Mouse (Mus musculus) testis, adult 2 months (tissue): ENCODE measurements around the gene Iqcj. TPM values are rescaled to one million over a fixed set of nuclear protein-coding genes. Genes with fewer than 3 reads are reported as not detected.

Experiments
- H3K27ac ChIP-seq: fragments of 200-500 bp; 2 replicates; pipeline ENCODE4 v1.5.1; 2012; ENCODE audit warnings: low read depth, low read length; ENCODE audit not compliant: control insufficient read depth, insufficient read depth
- H3K27me3 ChIP-seq: fragments of 200-500 bp; 2 replicates; pipeline ENCODE4 v1.6.1; 2012; ENCODE audit warnings: mild to moderate bottlenecking, low read length, moderate library complexity; ENCODE audit not compliant: control insufficient read depth, insufficient read depth
- H3K36me3 ChIP-seq: fragments of 200-500 bp; 2 replicates; pipeline ENCODE4 v1.6.1; 2012; ENCODE audit warnings: mild to moderate bottlenecking, low read length; ENCODE audit not compliant: control insufficient read depth, insufficient read depth
- H3K4me1 ChIP-seq: fragments of 200-500 bp; 2 replicates; pipeline ENCODE4 v1.6.1; 2012; ENCODE audit warnings: low read length; ENCODE audit not compliant: control insufficient read depth, insufficient read depth
- H3K4me3 ChIP-seq: fragments of 200-500 bp; 2 replicates; pipeline ENCODE4 v1.5.1; 2012; ENCODE audit warnings: low read depth, mild to moderate bottlenecking, low read length, moderate library complexity, mixed read lengths; ENCODE audit not compliant: control insufficient read depth
- CTCF ChIP-seq: fragments of 200-500 bp; IDR thresholded peaks from 2 replicates; pipeline ENCODE4 v1.5.1; 2012; ENCODE audit warnings: low read depth, mild to moderate bottlenecking, inconsistent platforms, low read length, moderate library complexity; ENCODE audit not compliant: control insufficient read depth, insufficient read depth, insufficient replicate concordance
- POLR2A ChIP-seq: fragments of 200-500 bp; IDR thresholded peaks from 2 replicates; pipeline ENCODE4 v1.6.1; 2012; ENCODE audit warnings: low read depth, mild to moderate bottlenecking, inconsistent platforms, low read length, moderate library complexity; ENCODE audit not compliant: control insufficient read depth
- polyA plus RNA-seq: library from polyadenylated mRNA; depleted of rRNA; stranded (reverse); fragments of >200 nt; gene quantifications from 2 replicates; pipeline ENCODE4 v1.2.3, GENCODE M21; 2012; rRNA removed

The Iqcj gene
- 0.26 and 0.45 TPM in 2 replicates for polyA plus RNA-seq

DNA sequence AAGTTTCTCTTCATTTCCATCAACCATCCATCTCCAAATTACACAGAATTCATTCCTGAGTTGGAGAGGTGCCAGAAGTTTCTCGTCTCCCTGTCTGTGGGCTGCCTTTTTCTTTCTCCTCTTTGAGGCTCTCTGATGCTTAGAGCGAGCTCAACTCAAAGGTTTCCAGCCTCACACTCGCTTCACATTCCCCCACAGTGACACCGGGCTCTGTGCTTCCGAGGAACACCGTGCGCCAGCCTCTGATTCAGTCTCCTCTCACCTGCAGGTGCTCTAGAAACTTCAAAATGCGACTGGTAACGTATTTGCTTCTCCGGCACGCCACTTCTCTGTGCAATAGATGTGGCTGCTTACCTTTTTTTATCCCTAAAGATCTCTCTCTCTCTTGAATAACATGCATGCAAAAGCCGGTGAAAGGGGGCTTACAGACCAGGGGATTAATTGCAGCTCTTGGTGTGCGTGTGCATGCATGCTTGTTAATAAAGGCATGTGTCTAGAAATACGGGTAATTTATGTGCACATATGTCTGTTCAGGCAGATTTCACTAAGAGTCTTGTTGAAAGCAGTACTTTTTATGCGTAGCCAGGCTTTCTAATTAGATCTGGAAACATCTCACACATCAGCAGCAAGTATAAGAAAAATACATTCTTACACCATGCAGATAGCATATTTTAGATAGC, at the start of gene Iqcj, which contains the start of gene Iqschfp:
Gene Iqcj, plus strand, starts transcription at position 195 of the 680 bp plus-strand sequence.
Gene Iqschfp, plus strand, starts transcription at position 207 of the 680 bp plus-strand sequence.
- no peak for TF ChIP-seq POLR2A
- TF ChIP-seq CTCF, result no peak
- H3K4me3 ChIP-seq, result no peak within 1 kb of the TSS
- H3K27ac ChIP-seq, result no peak within 1 kb of the TSS

DNA sequence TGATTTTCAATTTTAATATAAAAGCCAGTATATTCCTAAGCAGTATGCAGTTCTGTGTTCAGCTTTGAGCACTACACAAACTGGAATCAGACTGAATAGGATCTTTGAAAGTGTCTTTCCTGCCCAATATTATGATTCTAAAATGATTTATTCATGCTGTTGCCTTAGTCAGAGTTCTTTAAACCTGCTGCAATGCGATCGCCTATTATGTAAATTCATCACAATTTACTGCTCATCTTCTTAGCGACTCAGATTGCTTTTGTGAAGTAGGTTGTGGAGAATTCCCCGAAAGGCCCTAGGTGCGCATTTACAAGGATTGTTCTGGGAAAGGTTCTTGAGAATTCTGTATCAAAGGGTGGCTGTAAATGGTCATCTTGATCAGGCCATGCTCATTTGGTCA, 39.6 kb upstream of the Iqcj start:
- Histone ChIP-seq H3K27ac (no peak overlapping the region), H3K4me1 (no peaks in the 10 kb centered on the region), H3K36me3 (no peaks in the 10 kb centered on the region), H3K27me3 (no peaks in the 10 kb centered on the region), H3K4me3 (no peak overlapping the region)
- no peak for TF ChIP-seq POLR2A
- TF ChIP-seq CTCF, result no peak

More for the DNA sequence above, at the start of gene Iqcj, which contains the start of gene Iqschfp:
- H3K27me3 ChIP-seq, result no peaks in the 10 kb centered on the region
- no peaks in the 10 kb centered on the region for H3K4me1 ChIP-seq
- H3K36me3 ChIP-seq, result no peaks in the 10 kb centered on the region

DNA sequence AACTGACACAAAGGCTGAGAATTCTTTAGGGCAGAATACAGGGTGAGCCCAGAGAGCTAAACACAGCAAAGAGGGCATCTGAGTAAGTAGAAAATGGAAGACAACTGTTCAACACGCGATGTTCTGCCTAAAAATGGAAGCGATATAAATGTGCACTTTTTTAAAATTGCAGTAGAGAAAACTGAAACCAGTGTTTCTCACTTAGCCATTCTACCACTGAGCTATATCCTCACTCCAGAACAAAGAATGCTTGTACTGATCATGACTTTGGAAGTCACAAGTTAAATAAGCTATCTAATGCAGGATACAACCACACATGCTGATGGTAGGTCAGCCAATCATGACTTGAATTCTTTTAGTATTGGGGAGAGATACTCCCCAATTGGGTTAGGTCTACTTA, 30.5 kb upstream of the Iqcj start:
- H3K27ac ChIP-seq, result no peak overlapping the region
- no peaks in the 10 kb centered on the region for H3K27me3 ChIP-seq
- H3K4me3 ChIP-seq, result no peak overlapping the region
- no peaks in the 10 kb centered on the region for H3K4me1 ChIP-seq
- TF ChIP-seq POLR2A (no peak), CTCF (no peak)
- no peaks in the 10 kb centered on the region for H3K36me3 ChIP-seq

DNA sequence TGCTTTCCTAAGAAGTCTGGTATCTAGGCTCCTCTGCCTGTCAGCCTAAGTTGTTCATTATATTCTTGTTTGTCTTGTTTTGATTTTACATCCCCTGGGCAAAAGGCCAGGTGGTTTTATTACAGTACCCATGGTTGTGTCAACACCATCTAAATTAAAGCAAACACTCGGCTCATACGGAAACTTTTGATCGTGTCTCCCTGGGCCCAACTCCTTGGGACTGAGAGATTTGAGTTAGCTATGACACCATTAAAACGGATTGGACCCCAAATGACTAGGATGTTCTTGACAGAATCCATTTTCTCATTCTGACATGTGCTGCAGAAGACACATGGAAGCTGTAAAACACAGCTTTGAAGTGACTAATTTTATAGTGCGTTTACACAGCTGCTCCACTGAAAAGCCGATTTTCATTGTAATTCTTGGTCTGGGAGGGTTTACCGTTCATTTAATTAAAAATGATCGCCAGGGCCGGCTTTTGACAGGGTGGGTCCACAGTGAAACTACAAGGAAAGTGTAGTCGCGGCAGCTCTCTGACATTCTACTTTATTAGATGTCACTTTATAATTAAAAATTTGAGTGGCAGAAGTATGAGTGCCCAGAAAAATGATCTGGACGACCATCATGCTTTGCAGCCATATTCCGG, 24.5 kb upstream of the Iqcj start:
- Histone ChIP-seq H3K4me3 (no peak overlapping the region), H3K4me1 (no peaks in the 10 kb centered on the region), H3K27ac (no peak overlapping the region), H3K27me3 (no peaks in the 10 kb centered on the region), H3K36me3 (no peaks in the 10 kb centered on the region)
- no peak for TF ChIP-seq POLR2A
- no peak for TF ChIP-seq CTCF

DNA sequence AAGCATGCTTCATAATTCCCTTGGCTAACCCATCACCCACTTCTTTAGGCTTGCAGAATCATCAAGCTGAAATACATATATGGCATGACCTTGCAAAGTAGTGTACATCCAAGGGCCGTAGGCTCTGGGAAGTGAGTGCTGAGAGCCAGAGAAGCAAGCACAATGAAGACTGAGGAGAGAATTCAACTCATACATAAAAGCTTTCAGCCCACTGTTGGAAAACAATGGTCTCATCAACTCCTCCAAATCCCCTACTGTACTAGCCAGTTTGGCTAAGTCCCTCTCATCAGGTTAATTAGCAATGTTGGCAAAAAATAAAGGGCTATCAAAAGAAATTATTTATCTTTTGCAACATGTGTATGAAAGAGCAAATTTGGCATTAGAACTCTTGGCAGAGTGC, 22.6 kb upstream of the Iqcj start:
- Histone ChIP-seq H3K27ac (no peak overlapping the region), H3K4me1 (no peaks in the 10 kb centered on the region), H3K4me3 (no peak overlapping the region), H3K27me3 (no peaks in the 10 kb centered on the region), H3K36me3 (no peaks in the 10 kb centered on the region)
- TF ChIP-seq POLR2A (no peak), CTCF (no peak)

DNA sequence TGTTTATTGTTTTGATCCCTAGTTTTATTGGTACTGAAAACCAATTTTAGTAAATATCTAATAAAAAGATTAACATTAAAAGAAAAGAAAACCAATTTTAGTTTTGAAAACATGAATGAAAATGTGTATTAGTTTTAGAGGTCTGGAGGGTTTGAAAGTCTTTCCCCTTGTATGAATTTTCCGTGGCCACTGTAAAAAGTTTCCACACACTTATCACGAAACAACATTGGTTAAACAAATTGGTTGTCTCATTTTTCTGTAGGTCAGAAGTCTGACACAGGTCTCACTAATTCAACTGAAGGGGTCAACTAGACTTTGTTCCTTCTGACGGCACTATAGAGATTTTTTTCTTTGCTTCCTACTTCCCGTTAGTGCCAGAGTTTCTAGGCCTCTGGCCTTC, 14.8 kb upstream of the Iqcj start:
- Histone ChIP-seq H3K27me3 (no peaks in the 10 kb centered on the region), H3K36me3 (no peaks in the 10 kb centered on the region), H3K4me3 (no peak overlapping the region), H3K4me1 (no peaks in the 10 kb centered on the region), H3K27ac (no peak overlapping the region)
- no peak for TF ChIP-seq CTCF
- no peak for TF ChIP-seq POLR2A

DNA sequence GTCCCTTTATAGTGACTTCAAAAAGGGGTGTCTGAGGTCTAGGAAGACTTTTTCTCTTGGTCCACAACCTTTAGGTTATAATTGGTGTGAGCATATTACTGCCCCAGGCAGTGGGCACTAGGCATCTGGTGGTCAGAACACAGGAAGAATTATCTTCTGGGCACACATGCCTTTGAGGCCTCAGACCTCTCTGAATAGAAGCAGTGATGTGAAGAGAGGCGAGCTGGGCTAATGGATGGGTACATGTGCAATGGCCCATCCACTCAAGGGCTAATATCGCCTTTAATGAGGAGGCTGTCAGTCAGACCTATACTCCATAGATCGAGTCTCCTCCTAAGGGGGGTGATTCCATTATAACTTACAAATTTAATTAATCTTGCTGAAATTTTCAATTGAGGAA, 7.7 kb upstream of the Iqcj start:
- no peaks in the 10 kb centered on the region for H3K36me3 ChIP-seq
- H3K27me3 ChIP-seq, result no peaks in the 10 kb centered on the region
- H3K4me3 ChIP-seq, result no peak overlapping the region
- TF ChIP-seq POLR2A (no peak), CTCF (no peak)
- H3K27ac ChIP-seq, result no peak overlapping the region
- H3K4me1 ChIP-seq, result no peaks in the 10 kb centered on the region
